Mouse (Mus musculus) midbrain, embryonic 15.5 days (tissue): ENCODE results near the gene Apol10b. TPM values are rescaled to one million over a fixed set of nuclear protein-coding genes. Genes with fewer than 3 reads are reported as not detected.
"Not testable (repeated sequence)": the region's sequence is repeated elsewhere in the genome, so short reads cannot be mapped to it uniquely, and the experiment has no call there.

Source experiments
- ATAC-seq: fragments of 200-750 bp; cut with Nextera tagmentation; replicated peaks from 2 replicates; pipeline ENCODE4 v1.8.0; 2017; ENCODE audit warnings: moderate TSS enrichment
- H3K27ac ChIP-seq: fragments of 300-500 bp; sonication (generic); 2 replicates; pipeline ENCODE4 v1.5.1; 2015; ENCODE audit warnings: mild to moderate bottlenecking, inconsistent platforms
- H3K27me3 ChIP-seq: fragments of 300-500 bp; sonication (generic); replicated peaks from 2 replicates; pipeline ENCODE4 v1.6.1; 2015; ENCODE audit warnings: inconsistent platforms
- H3K36me3 ChIP-seq: fragments of 300-500 bp; sonication (generic); replicated peaks from 2 replicates; pipeline ENCODE4 v1.6.1; 2015; ENCODE audit warnings: inconsistent platforms
- H3K4me1 ChIP-seq: fragments of 300-500 bp; sonication (generic); 2 replicates; pipeline ENCODE4 v1.6.1; 2015; ENCODE audit warnings: inconsistent platforms
- H3K4me2 ChIP-seq: fragments of 300-500 bp; sonication (generic); 2 replicates; pipeline ENCODE4 v1.6.1; 2015; ENCODE audit warnings: inconsistent platforms, mild to moderate bottlenecking, moderate library complexity
- H3K4me3 ChIP-seq: fragments of 300-500 bp; sonication (generic); 2 replicates; pipeline ENCODE4 v1.5.1; 2015; ENCODE audit warnings: mild to moderate bottlenecking, inconsistent platforms
- H3K9ac ChIP-seq: fragments of 300-500 bp; sonication (generic); 2 replicates; pipeline ENCODE4 v1.6.1; 2015; ENCODE audit warnings: mild to moderate bottlenecking, inconsistent platforms
- H3K9me3 ChIP-seq: fragments of 300-500 bp; sonication (generic); 2 replicates; pipeline ENCODE4 v1.6.1; 2016; ENCODE audit warnings: inconsistent platforms
- WGBS: fragments of 180-500 bp; shearing (Covaris S2); methylation state at CpG from one replicate; pipeline ENCODE4 v1.1.7; 2015; ENCODE audit warnings: mixed read lengths; 5-methylcytosine and 5-hydroxymethylcytosine counted together
- polyA plus RNA-seq: library from polyadenylated mRNA; unstranded; fragments of >200 nt; fragmentation: Nextera tagmentation; extraction: Ambion mirVana; gene quantifications from 2 replicates; pipeline ENCODE4 v1.2.1, GENCODE M21; 2015

The Apol10b gene
- polyA plus RNA-seq, 1 experiment from 2014 or later: 0.15 TPM

GRCm38 (mm10) chr15:77579311-77579710, 16.6 kb downstream of the Apol10b start:
- Histone ChIP-seq H3K27me3 (no peaks in the 10 kb centered on the region), H3K36me3 (no peaks in the 10 kb centered on the region), H3K9me3 (no peaks in the 10 kb centered on the region), H3K27ac (no peak overlapping the region), H3K4me2 (no peak overlapping the region), H3K9ac (no peak overlapping the region), H3K4me3 (no peak overlapping the region), H3K4me1 (no peaks in the 10 kb centered on the region)
- no peak for ATAC-seq
- 93% methylated on average over 4 of the region's 4 CpGs for WGBS

- Histone ChIP-seq H3K4me2 (no peak overlapping the region), H3K9me3 (no peaks in the 10 kb centered on the region), H3K27ac (no peak overlapping the region), H3K9ac (no peak overlapping the region), H3K4me3 (no peak overlapping the region), H3K4me1 (no peaks in the 10 kb centered on the region), H3K36me3 (no peaks in the 10 kb centered on the region), H3K27me3 (no peaks in the 10 kb centered on the region)
- WGBS: 89% methylated on average over 2 of the region's 2 CpGs
- no peak for ATAC-seq
These were observed 17.1 kb downstream of the Apol10b start for GRCm38 (mm10) chr15:77578801-77579200.

GRCm38 (mm10) chr15:77563219-77563618, 32.7 kb downstream of the Apol10b start:
- no peak overlapping the region for H3K9ac ChIP-seq
- ATAC-seq: no peak
- no peaks in the 10 kb centered on the region for H3K36me3 ChIP-seq
- H3K4me1 ChIP-seq: no peaks in the 10 kb centered on the region
- no peak overlapping the region for H3K4me2 ChIP-seq
- H3K9me3 ChIP-seq: no peaks in the 10 kb centered on the region
- H3K27ac ChIP-seq: no peak overlapping the region
- no peaks in the 10 kb centered on the region for H3K27me3 ChIP-seq
- H3K4me3 ChIP-seq: no peak overlapping the region

- Histone ChIP-seq H3K36me3 (no peaks in the 10 kb centered on the region), H3K4me3 (no peak within 1 kb of the TSS), H3K27me3 (no peaks in the 10 kb centered on the region), H3K4me1 (no peaks in the 10 kb centered on the region), H3K9ac (no peak within 1 kb of the TSS), H3K9me3 (no peaks in the 10 kb centered on the region), H3K4me2 (no peak within 1 kb of the TSS), H3K27ac (no peak within 1 kb of the TSS)
- ATAC-seq: no peak
These were observed 34.1 kb downstream of the Apol10b start, which contains the start of gene 1700025B11Rik for GRCm38 (mm10) chr15:77561792-77562191. 1700025B11Rik (minus strand) TSS chr15:77561892.

- not testable (repeated sequence) for ATAC-seq, H3K4me1 ChIP-seq, H3K9me3 ChIP-seq, H3K27ac ChIP-seq, H3K4me3 ChIP-seq, H3K36me3 ChIP-seq, H3K27me3 ChIP-seq, H3K9ac ChIP-seq, H3K4me2 ChIP-seq
- WGBS: 33% methylated on average over 1 of the region's 1 CpGs
These were observed 56.7 kb downstream of the Apol10b start for GRCm38 (mm10) chr15:77539221-77539620.

Other genes with a start within 250 kb of the Apol10b start
- gene Apol7a, start 197.0 kb downstream of the Apol10b start, polyA plus RNA-seq: not detected in 2 replicates
- 0.14 and 0.15 TPM in 2 replicates for gene Apol9a, start 185.0 kb downstream of the Apol10b start, polyA plus RNA-seq
- gene Apol7b, start 148.6 kb downstream of the Apol10b start, polyA plus RNA-seq: not detected in 2 replicates
- not detected in 2 replicates for gene Apol10a, start 119.1 kb downstream of the Apol10b start, polyA plus RNA-seq
- gene Apol11a, start 87.9 kb downstream of the Apol10b start, polyA plus RNA-seq: not detected in 2 replicates
- not detected in 2 replicates for gene Apol7c, start 62.8 kb downstream of the Apol10b start, polyA plus RNA-seq
- not detected in 2 replicates for gene 1700025B11Rik, start 34.2 kb downstream of the Apol10b start, polyA plus RNA-seq
- gene Gm36245, start 3.1 kb upstream of the Apol10b start, polyA plus RNA-seq: not detected in 2 replicates
- gene Apol11b, start 47.2 kb upstream of the Apol10b start, polyA plus RNA-seq: not detected in 2 replicates
- not detected in 2 replicates for gene Apol7e, start 102.7 kb upstream of the Apol10b start, polyA plus RNA-seq
- not detected in 2 replicates for gene Apol9b, start 132.9 kb upstream of the Apol10b start, polyA plus RNA-seq
- gene Apol8, start 160.9 kb upstream of the Apol10b start, polyA plus RNA-seq: 0.18 and 0.23 TPM in 2 replicates
- 11.9 and 14.2 TPM in 2 replicates for gene Myh9, start 246.1 kb upstream of the Apol10b start, polyA plus RNA-seq